Mouse (Mus musculus): ENCODE results near the gene Ppp1r14c.
"Not testable (repeated sequence)": the region's sequence is repeated elsewhere in the genome, so short reads cannot be mapped to it uniquely, and the experiment has no call there.

Ppp1r14c gene

GRCm38 (mm10) chr10:3403416-3404137 is 37.7 kb downstream of the Ppp1r14c start:
- no peak for DNase-seq (ENCODE audit: low read depth)

- no peak for DNase-seq (ENCODE audit: low read depth)
Observed at GRCm38 (mm10) chr10:3404362-3404761, 38.5 kb downstream of the Ppp1r14c start.

- DNase-seq (ENCODE audit: low read depth) = peak; percentile 20
Observed at GRCm38 (mm10) chr10:3406280-3406679, 40.4 kb downstream of the Ppp1r14c start.

GRCm38 (mm10) chr10:3408036-3408661 is 42.3 kb downstream of the Ppp1r14c start:
- DNase-seq (ENCODE audit: low read depth) = no peak

GRCm38 (mm10) chr10:3408699-3409098 is 42.8 kb downstream of the Ppp1r14c start:
- no peak for DNase-seq (ENCODE audit: low read depth)

- no peak for DNase-seq (ENCODE audit: low read depth)
Observed at GRCm38 (mm10) chr10:3411222-3411621, 45.4 kb downstream of the Ppp1r14c start.

GRCm38 (mm10) chr10:3411639-3412038 is 45.8 kb downstream of the Ppp1r14c start:
- no peak for DNase-seq (ENCODE audit: low read depth)

GRCm38 (mm10) chr10:3414813-3415212 is 49.0 kb downstream of the Ppp1r14c start:
- no peak for DNase-seq (ENCODE audit: low read depth)

GRCm38 (mm10) chr10:3416565-3416964 is 50.7 kb downstream of the Ppp1r14c start:
- no peak for DNase-seq (ENCODE audit: low read depth)

- DNase-seq (ENCODE audit: low read depth) = no peak
Observed at GRCm38 (mm10) chr10:3417408-3417807, 51.6 kb downstream of the Ppp1r14c start.

GRCm38 (mm10) chr10:3424016-3424415 is 58.2 kb downstream of the Ppp1r14c start:
- no peak for DNase-seq (ENCODE audit: low read depth)

GRCm38 (mm10) chr10:3427689-3428399 is 62.0 kb downstream of the Ppp1r14c start:
- DNase-seq (ENCODE audit: low read depth) = peak; percentile 15

- DNase-seq (ENCODE audit: low read depth) = no peak
Observed at GRCm38 (mm10) chr10:3434848-3435474, 69.1 kb downstream of the Ppp1r14c start.

- no peak for DNase-seq (ENCODE audit: low read depth)
Observed at GRCm38 (mm10) chr10:3440722-3441471, 75.0 kb downstream of the Ppp1r14c start.

GRCm38 (mm10) chr10:3446748-3447147 is 80.9 kb downstream of the Ppp1r14c start:
- DNase-seq (ENCODE audit: low read depth) = not testable (repeated sequence)

- DNase-seq (ENCODE audit: low read depth) = no peak
Observed at GRCm38 (mm10) chr10:3448699-3449098, 82.8 kb downstream of the Ppp1r14c start.

GRCm38 (mm10) chr10:3451930-3452329 is 86.1 kb downstream of the Ppp1r14c start:
- DNase-seq (ENCODE audit: low read depth) = no peak

- no peak for DNase-seq (ENCODE audit: low read depth)
Observed at GRCm38 (mm10) chr10:3452822-3453475, 87.1 kb downstream of the Ppp1r14c start.

- no peak for DNase-seq (ENCODE audit: low read depth)
Observed at GRCm38 (mm10) chr10:3458686-3459085, 92.8 kb downstream of the Ppp1r14c start.

GRCm38 (mm10) chr10:3460841-3461240 is 95.0 kb downstream of the Ppp1r14c start:
- no peak for DNase-seq (ENCODE audit: low read depth)

GRCm38 (mm10) chr10:3466135-3466626 is 100.3 kb downstream of the Ppp1r14c start:
- DNase-seq (ENCODE audit: low read depth) = peak; percentile 58
